Mouse (Mus musculus) subcutaneous adipose tissue, adult 2 months (tissue): ENCODE results near the gene Scn3a. TPM values are rescaled to one million over a fixed set of nuclear protein-coding genes. Genes with fewer than 3 reads are reported as not detected.

ENCODE experiments used
- polyA plus RNA-seq: library from polyadenylated mRNA; depleted of rRNA; stranded (reverse); fragments of >200 nt; gene quantifications from 2 replicates; pipeline ENCODE4 v1.2.3, GENCODE M21; 2012; ENCODE audit warnings: low replicate concordance; rRNA removed

Scn3a gene
- 0.07 and 0.71 TPM in 2 replicates for polyA plus RNA-seq

GRCm38 (mm10) chr2:65566793-65567787 lies at the start of gene Scn3a:
Scn3a (minus strand) TSS chr2:65567627.

Other genes with a start within 250 kb of the Scn3a start
- gene Slc38a11, start 203.6 kb downstream of the Scn3a start, polyA plus RNA-seq = 1.7 and 2.2 TPM in 2 replicates
- 0.56 and 1.5 TPM in 2 replicates for gene Scn2a, start 53.1 kb upstream of the Scn3a start, polyA plus RNA-seq